Mouse (Mus musculus) erythroblast, adult 5-6 weeks (primary cell): ENCODE data around the gene Gstm1. TPM values are rescaled to one million over a fixed set of nuclear protein-coding genes. Genes with fewer than 3 reads are reported as not detected.
"Not testable (repeated sequence)": the region's sequence is repeated elsewhere in the genome, so short reads cannot be mapped to it uniquely, and the experiment has no call there.

Experiments used
- ATAC-seq: replicated peaks from 2 replicates; pipeline ENCODE4 v1.8.0; 2016; ENCODE audit warnings: moderate number of reproducible peaks, mild to moderate bottlenecking, moderate TSS enrichment, inconsistent platforms; ENCODE audit not compliant: poor library complexity, low FRiP score, severe bottlenecking
- total RNA-seq, 2 experiments: library from RNA; stranded (forward) in 1 of 2; stranded (reverse) in 1 of 2; fragments of 150-400 nt in 1 of 2; fragments of 200-764, 138-1000 nt in 1 of 2; gene quantifications; 2 replicates each; pipeline versions ENCODE4 v1.2.3 to v1.2.4; 2015 to 2017; ENCODE audit warnings: low replicate concordance in 2 of 2

The Gstm1 gene
- total RNA-seq, 2 experiments from 2014 or later, result 74.5 to 254 TPM

DNA sequence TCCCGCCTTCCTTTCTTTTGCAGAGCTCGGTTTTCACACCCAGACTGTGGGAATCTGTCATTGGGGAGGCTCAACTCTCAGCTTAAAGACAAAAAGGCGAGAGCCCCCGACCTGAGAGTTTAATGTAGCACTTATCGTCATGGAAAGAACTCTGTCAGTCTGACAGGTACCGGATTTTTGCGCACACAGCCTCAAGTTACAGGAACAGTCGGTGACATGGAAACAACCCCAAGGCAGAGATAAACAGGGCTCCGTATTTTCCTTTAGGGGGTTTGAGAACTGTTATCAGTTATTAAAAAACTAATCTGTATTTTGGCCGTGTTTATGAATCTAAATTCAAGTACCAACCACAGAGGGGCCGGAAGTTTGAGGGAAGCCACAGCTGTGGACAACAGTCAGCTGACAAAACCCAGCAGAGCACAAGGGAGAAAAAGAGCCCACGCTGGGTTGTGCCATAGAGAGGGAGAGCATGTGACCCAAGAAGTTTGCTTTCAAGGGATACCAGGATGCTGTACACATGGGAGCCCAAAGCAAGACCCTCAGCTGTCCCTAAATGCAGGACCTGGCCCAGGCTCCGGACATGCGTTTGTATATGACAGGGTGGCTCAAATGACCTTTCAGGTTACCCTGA lies 532 bp upstream of the Gstm1 start:
- no peak for ATAC-seq

DNA sequence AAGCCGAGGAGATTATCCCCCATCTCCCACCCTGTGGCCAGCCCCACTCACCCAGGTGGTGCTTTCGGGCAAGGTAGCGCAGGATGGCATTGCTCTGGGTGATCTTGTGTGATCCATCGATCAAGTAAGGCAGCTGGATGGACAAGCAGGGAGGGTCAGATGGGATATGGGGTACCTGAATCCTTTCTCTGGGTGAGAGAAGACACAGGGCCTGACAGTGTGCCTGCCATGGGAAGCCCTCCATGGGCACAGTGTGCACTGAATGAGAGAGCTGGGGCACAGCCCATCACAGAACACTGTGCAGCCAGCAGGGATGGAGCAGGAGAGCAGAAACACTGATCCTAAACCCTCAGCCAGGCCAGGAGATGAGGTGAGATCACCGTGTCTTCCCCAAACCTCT lies 1.3 kb downstream of the Gstm1 start:
- not testable (repeated sequence) for ATAC-seq

DNA sequence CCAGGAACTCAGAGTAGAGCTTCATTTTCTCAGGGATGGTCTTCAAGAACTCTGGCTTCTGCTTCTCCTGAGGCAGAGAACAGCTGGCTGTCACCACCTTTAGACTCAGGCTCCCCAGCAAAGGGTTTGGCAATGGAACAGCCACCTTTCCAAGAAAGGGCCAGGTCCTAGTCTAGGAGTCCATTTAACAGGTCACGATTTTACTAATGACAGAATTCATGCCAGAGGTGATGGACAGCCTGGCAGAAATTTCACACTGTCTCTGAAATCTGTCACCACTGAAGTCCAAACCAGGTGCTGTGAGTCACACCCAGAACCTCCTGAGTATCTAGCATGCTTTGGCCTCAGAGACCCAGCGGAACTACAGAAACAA lies 2.8 kb downstream of the Gstm1 start:
- no peak for ATAC-seq

DNA sequence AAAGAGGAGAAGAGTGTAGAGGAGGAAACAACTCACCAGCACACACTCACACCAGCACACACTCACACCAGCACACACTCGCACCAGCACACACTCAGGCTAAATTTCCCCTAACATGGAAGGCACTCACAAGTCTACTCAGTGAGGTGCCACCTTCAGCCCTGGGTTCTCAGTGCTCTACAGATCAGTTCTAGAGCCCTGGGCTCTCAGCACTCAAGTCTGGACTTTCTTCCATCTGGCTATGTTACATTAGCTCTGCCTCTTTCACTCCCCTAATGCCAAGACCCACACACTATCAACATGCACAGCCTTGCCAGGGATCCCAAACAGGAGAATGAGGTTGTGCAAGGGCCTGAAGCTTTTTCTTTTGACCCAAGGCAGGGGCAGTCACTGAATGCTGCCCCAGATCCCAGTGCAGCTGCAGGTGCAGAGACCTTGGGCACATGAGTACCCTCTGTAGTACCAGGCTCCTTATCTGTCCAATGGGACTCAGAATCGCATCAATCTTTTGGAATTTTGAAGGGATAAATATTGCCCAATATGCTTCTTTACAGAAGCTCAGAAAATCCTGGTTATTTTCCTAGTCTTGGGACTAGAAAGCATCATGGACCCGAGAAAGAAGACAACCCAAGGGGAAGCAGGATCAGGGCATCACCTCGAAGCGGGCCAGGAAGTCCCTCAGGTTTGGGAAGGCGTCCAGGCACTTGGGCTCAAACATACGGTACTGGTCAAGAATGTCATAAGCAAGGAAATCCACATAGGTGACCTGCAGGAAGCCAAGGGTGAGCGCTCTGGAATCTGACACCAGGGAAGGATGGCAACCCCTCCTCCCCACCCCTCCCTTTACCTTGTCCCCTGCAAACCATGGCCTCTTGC lies 3.4 kb downstream of the Gstm1 start:
- no peak for ATAC-seq

DNA sequence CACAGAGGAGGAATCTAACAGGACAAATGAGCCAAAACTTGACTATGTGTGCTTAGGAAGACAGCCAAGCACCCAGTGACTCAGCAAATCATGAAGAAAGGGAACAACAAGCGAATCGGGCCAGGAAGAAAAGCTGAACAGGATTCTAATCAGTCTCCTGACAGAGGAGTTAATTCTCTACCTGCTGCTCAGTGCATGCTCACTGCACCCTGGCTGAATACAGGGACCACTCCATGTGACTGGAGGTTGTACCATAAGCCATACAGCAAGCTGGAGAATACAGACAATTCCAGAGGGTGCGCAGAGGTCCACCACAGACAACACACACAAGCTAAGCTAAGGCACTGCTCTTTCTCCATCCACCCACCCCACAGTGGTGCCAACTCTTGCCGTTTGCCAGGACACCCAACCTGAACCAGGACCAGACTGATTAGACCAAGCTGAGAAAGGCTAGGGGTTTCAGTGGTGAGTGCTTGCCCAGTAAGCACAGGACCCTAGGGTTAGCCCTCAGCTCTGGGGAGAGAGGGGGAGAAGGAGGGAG lies 4.4 kb downstream of the Gstm1 start:
- no peak for ATAC-seq

DNA sequence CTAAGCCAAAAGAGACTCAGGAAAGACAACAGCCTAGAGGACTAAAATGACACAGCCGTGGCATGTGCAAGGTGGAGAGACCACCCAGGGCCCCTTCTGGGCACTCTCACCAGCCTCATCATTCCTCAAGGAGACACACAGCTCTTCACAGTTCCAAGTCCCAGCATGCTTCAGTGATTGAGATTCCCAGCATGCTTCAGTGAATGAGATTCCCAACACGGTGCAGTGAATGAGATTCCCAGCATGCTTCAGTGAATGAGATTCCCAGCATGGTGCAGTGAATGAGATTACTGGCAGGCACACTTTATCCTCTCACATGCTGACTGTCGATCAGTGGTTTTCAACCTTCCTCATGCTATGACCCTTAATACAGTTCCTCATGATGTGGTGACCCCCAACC lies 6.2 kb downstream of the Gstm1 start:
- ATAC-seq, result no peak

DNA sequence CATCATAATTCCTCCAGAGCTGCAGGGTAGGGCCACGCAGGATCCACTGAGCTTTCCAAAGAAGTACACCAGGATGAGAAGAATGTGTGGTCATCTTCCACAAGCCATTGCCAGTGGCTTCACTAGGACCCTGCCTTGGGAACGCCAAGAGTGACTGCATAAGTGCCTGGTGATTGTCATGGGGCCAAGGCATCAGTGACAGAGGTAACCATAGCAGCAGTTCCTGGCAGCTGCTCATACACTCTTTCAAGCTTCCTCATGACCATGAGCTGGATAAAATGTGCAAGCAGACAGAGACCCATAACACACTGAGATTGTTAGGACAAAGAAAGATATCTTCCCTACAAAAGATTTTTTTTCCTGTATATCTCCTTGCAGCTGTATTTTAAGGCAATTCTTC lies 7.5 kb downstream of the Gstm1 start:
- no peak for ATAC-seq

DNA sequence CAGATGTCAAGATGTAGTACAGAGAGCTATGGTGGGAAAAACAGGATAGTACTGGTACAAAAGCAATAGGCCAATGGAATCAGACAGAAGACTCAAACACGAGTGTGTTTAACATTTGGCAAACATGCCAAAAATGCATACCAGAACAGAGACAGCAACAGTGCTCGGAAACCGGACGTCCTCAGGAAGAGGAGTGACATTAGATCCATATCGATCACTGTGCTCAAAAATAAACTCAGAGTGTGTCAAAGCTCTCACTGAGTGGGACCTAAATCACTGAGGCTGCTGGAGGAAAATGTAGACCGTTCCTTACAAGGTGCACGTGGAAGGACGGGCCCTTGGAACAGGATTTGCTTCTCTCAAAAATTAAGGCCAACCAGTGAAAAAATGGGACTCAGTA lies 15.8 kb downstream of the Gstm1 start:
- ATAC-seq, result no peak

DNA sequence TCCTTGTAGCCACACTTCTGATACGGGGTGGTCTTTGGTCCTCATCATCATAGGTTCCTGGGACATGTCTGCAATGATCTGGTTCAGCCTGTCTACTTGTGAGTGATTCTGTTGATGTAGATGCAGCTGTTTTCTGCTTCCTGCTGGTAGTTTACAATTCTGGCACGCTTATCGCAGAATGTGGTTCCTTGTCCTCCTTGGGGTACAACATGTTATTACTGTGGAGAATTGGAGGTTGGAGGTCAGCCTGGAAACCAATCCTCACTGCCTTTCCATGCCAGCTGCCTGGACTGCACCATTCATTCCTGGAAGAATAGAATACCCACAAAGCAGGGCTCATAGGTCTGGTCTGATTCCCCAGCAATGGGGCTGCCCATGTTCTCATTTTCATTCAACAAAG lies 18.3 kb downstream of the Gstm1 start:
- no peak for ATAC-seq

DNA sequence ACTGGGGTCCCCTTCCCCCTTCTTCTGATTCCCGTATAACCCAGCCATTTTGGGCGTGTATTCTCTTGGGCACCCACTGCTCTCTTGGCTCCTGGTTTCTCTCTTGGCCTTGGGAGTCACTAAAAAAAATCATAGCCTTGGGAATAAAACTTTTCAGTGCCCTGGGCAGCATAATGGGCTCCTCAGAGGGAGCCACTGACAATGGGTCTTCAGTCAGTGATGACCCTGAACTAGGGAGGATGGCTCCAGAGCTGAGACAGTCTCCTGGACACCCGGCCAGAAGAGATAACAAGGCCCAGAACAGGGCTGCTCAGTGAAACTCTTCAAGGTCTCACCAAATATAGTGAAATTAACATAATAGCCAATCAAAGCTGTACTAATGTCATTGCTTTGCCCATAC lies 19.2 kb downstream of the Gstm1 start:
- ATAC-seq, result no peak

DNA sequence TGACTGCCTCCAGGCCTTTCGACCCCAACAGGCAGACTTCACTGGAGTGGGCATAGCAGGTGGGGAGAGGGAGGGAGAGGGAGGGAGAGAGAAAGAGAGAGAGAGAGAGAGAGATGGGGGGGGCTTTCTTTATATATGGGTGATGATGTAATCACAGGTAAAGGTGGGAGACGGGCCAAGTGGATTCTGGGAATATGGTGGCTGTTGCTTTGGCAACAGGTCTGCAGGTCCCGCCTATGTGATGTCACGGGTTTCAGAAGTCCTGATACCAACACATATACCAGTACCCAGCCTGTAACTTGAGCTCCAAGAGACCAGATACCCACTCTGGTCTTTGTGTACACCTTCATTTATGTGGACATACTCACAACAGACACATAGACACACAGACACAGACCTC lies 21.2 kb downstream of the Gstm1 start:
- no peak for ATAC-seq

DNA sequence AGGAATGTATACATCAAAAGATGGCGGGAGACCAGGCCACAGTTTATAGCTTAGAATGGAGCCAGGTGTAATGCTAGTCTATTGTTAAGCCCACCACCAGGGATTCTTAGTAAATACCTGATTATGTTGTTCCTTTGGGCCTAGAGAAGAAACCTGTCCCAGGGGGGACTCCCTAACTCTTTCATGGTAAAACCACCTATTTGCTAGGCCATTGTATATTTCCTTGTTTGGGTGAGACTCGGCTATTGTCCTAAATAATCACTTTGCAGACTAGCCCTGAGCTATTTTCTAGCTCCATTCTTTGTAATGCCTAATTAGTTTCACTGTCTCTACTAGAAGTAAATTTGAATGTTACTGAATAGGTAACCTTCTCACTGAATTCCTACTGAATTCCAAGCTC lies 21.8 kb downstream of the Gstm1 start:
- not testable (repeated sequence) for ATAC-seq

DNA sequence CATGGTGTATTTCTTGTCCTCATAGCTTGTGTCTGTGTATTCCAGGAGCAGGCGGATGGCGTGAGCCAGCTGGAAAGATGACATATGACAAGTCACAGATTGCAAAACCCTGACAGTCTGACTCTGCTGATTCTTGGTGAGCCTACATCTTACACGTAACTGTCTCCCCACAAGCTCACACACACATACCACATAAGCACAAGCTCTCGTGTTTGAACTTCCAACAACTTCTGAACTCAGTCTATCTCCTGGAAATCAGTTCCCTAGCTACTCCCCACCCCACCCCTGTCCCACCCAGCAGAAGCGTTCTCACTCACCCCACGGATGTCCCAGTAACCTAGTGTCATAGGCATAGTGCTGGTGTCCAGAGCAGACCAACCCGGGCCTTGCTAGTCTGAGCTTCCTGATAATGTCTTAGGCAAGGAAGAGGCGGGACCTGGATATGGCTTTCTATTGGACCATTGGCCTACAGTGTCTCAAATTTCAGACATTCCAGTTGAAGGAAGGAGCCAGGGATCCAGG lies 31.7 kb downstream of the Gstm1 start, which contains the start of gene Gstm2:
TSS of gene Gstm2 (minus strand) at position 413 of the 522 bp plus-strand sequence.
- no peak for ATAC-seq

DNA sequence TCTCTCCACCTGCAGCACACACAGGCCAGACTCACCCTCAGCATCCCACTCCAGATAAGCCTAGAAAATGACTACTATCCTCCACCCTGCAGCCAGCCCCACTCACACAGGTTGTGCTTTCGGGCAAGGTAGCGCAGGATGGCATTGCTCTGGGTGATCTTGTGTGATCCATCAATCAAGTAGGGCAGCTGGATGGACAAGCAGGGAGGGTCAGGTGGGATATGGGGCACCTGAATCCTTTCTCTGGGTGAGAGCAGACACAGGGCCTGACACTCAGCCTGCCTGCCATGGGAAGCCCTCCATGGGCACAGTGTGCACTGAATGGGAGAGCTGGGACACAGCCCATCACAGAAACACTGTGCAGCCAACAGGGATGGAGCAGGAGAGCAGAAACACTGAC lies 32.6 kb downstream of the Gstm1 start:
- ATAC-seq, result not testable (repeated sequence)

DNA sequence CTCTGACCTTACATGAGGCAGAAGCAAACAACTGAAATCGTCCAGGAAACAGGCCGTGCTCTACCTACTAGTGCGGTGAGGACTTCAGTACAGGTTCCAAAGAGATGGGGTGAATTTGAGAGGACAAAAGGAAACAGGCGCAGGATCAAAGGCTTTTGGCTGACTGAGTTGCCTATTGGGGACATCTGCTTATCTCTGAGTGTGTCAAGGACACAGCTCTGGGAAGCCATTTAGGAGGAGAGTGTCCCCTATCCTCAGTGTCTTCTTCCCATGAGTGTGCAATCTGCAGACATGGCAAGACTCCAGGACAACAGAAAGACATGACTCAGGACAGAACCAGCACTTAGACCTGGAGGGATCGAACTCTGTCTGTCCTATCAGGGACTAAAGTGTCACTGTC lies 33.3 kb downstream of the Gstm1 start:
- ATAC-seq, result no peak

DNA sequence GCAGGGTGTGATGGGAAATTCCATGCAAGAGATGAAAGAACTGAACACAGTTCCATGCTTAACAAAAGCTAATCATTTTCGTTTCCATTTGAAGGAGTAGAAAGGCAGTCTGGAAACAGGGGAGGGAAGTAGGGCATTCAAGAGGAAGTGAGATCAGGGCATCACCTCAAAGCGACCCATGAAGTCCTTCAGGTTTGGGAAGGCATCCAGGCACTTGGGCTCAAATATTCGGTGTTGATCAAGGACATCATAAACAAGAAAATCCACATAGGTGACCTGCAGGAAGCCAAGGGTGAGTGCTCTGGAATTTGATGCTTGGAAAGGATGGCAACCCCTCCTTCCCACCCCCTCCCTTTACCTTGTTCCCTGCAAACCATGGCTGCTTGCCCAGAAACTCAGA lies 34.0 kb downstream of the Gstm1 start:
- no peak for ATAC-seq

DNA sequence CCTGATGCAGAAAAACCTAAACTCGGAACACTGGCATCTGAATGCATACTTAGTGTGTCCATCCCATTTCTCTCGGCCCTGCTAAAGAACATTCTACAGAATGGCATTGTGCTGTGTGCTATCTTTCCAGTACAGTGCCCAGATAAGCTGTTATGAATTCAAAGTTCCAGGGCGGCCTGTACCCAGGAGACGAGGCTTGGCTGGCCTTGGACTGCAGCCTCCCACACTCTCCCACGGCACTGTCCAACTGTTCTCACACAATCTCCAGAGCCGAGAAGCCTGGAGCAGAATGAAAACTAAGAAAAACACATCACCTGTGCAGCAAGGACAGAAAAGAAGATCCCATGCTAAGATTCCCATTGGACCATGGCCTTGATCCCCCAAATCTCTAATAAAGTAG lies 35.0 kb downstream of the Gstm1 start:
- no peak for ATAC-seq

DNA sequence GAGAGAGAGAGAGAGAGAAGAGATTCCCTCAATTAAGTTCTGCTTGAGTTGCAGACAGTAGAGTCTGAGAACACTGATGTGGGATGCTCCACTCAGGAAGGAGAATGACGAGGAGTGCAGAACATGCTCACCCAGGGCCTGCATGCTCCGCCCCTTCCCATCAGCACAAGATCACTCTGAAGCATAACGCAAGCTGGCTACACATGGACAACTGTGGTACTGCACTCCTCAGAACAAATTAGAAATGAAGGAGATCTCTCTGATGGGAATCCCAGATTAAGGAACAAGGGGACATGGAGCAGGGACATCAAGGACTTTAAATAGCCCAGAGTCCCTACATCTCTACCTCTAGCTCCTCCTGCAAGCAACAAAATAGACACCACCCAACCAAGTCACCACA lies 36.5 kb downstream of the Gstm1 start:
- no peak for ATAC-seq

DNA sequence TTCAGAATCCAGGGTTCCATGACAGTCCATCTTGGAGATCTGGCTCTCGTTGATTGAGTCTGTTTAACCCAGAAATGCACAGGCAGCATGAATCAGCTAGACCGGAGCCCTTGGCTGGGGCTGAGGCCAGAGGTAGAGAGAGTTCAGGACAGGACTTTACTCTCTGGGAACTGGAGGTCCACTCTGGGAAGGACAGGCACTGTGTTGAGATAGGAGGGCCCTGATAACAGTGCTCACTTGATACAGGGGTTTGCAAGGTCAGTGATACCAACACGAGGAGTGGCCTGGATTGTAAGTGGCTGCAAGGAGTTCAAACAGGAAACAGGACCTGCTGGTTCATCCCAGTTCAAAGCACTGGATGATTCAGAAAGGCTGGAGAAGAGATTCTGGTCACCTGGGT lies 40.1 kb downstream of the Gstm1 start:
- ATAC-seq, result no peak

DNA sequence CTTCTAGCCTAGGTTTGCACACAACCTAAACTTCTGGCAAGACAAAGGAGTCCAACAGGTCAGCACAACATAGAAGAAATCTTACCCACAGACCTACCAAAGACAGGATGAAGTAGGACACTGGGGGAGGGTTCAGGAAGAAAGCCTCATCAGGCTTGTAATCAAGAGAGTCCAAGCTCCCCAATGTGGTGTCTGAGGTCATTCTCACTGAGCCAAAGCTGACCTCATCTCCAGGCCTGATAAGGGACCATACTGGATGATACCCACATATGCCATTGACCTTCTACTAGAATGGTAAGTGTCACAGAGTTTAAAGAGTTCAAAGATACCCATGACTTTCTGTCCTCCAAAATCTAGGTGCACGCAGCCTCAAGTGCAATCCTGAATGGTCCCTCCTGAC lies 43.5 kb downstream of the Gstm1 start:
- ATAC-seq, result no peak

DNA sequence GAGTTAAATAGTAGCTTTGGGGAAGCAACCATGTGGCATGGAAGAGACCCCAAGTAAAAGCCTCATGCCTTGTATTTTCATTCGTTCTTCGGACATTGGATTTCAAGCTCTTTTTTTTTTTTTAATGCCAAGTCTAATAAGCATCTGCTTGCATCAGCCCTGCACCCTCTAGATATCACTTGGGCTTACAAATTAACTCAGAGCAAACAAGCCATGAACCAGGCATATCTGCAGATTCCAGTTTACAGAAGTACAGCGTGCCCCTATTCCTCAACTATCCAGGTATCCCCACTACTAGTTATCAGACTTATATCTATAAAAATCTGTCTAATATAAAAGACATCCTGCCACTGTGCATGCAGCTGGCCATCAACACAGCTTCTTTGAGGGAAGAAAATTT lies 45.7 kb downstream of the Gstm1 start:
- ATAC-seq, result no peak
